8 mouse cellular contexts compared by ENCODE assay signal in the genomic region with DNA sequence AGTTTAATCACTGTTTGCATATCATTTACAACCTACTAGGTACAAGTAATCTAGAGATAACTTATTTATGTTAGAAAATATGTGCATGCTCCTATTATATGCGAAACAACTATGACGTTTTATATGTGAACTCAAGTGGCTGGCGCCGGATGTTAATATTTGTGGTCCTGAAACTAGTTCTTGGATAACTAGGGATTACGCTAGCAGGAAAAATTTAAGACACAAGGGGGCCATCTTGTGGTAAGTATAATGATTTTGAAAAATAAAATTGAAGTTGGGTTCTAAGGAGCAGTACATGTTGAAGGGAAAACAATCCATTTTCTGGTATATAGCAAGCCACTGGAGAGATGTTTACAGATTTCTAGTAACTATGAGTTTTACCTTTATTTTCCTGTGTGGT. TPM values are rescaled to one million over a fixed set of nuclear protein-coding genes. Genes with fewer than 3 reads are reported as not detected.
DNase-seq lines count a peak whose midpoint lies in the region; ATAC-seq lines count a peak whose summit lies in the region.
"Had no signal": no experiment of that assay in that cellular context is flagged by ENCODE, and none has a peak within 500 bp of the region (broad histone marks: within the 10 kb centered on the region; RNA-seq: fewer than 3 reads in every experiment).

No protein-coding gene starts in this region.

- H3K4me1 ChIP-seq in liver, embryonic 11.5 days (replicated peaks; ENCODE audit: control insufficient read depth, insufficient read depth, low read length) = peaks cover 11% of the 10 kb centered on the region
- H3K4me1 ChIP-seq in embryonic facial prominence, embryonic 11.5 days (ENCODE audit: control insufficient read depth, insufficient read depth, low read length) = no peaks in the 10 kb centered on the region
- H3K4me1 ChIP-seq in intestine, embryonic 16.5 days (ENCODE audit: control insufficient read depth, insufficient read depth, low read length) = peaks cover 6% of the 10 kb centered on the region; the same call in 1 of the 2 replicates

- no peaks in the 10 kb centered on the region for H3K27me3 ChIP-seq in liver, embryonic 11.5 days (replicated peaks; ENCODE audit: control insufficient read depth, insufficient read depth, low read length)
- no peaks in the 10 kb centered on the region for H3K27me3 ChIP-seq in embryonic facial prominence, embryonic 11.5 days (ENCODE audit: control insufficient read depth, insufficient read depth, low read length)
- H3K27me3 ChIP-seq in intestine, embryonic 16.5 days (replicated peaks; ENCODE audit: control insufficient read depth, insufficient read depth, low read length) = no peaks in the 10 kb centered on the region

- H3K27ac ChIP-seq in liver, embryonic 11.5 days (ENCODE audit: low read depth, low read length) = no peak overlapping the region
- no peak overlapping the region for H3K27ac ChIP-seq in embryonic facial prominence, embryonic 11.5 days (replicated peaks; ENCODE audit: low read depth, low read length)
- H3K27ac ChIP-seq in intestine, embryonic 16.5 days (ENCODE audit: low read length) = no peak overlapping the region

- H3K9ac ChIP-seq in liver, embryonic 11.5 days (ENCODE audit: low read depth, low read length) = no peak overlapping the region
- no peak overlapping the region for H3K9ac ChIP-seq in embryonic facial prominence, embryonic 11.5 days (replicated peaks; ENCODE audit: low read length)
- H3K9ac ChIP-seq in intestine, embryonic 16.5 days (ENCODE audit: low read depth, low read length) = no peak overlapping the region

- H3K4me3 ChIP-seq in liver, embryonic 11.5 days (ENCODE audit: low read depth, low read length) = peak overlapping the region; percentile 89
- H3K4me3 ChIP-seq in embryonic facial prominence, embryonic 11.5 days (ENCODE audit: low read depth, low read length) = peak overlapping the region; percentile 72; the same call in 1 of the 2 replicates
- peak overlapping the region; percentile 24; the same call in 1 of the 2 replicates for H3K4me3 ChIP-seq in intestine, embryonic 16.5 days (ENCODE audit: low read length)

- H3K36me3 ChIP-seq in liver, embryonic 11.5 days (ENCODE audit: control insufficient read depth, insufficient read depth, low read length) = peaks cover 5% of the 10 kb centered on the region; the same call in 1 of the 2 replicates
- no peaks in the 10 kb centered on the region; the same call in 1 of the 2 replicates for H3K36me3 ChIP-seq in embryonic facial prominence, embryonic 11.5 days (replicated peaks; ENCODE audit: control insufficient read depth, insufficient read depth, low read depth, low read length)
- 0 out of 2 replicates have a peak, but pooled peaks cover 3% of the 10 kb centered on the region for H3K36me3 ChIP-seq in intestine, embryonic 16.5 days (ENCODE audit: control insufficient read depth, insufficient read depth, low read length)

- no peaks in the 10 kb centered on the region for H3K9me3 ChIP-seq in liver, embryonic 11.5 days (ENCODE audit: control insufficient read depth, low read length)
- no peaks in the 10 kb centered on the region for H3K9me3 ChIP-seq in embryonic facial prominence, embryonic 11.5 days (replicated peaks; ENCODE audit: control insufficient read depth, low read length)
- no peaks in the 10 kb centered on the region for H3K9me3 ChIP-seq in intestine, embryonic 16.5 days (ENCODE audit: control insufficient read depth, low read length)

- 72% methylated on average over 5 of the region's 5 CpGs for WGBS in liver, embryonic 11.5 days
- WGBS in embryonic facial prominence, embryonic 11.5 days = 71% methylated on average over 5 of the region's 5 CpGs
- WGBS in intestine, embryonic 16.5 days = 39% methylated on average over 5 of the region's 5 CpGs

- peak overlapping the region; percentile 90 for H3K4me2 ChIP-seq in liver, embryonic 11.5 days
- no peak overlapping the region for H3K4me2 ChIP-seq in embryonic facial prominence, embryonic 11.5 days (ENCODE audit: low read depth, low read length)
- peak overlapping the region; percentile 43; the same call in 1 of the 2 replicates for H3K4me2 ChIP-seq in intestine, embryonic 16.5 days (ENCODE audit: low read depth, low read length)

- no peak for ATAC-seq in liver, embryonic 11.5 days (replicated peaks; ENCODE audit: low FRiP score)
- ATAC-seq in embryonic facial prominence, embryonic 11.5 days (replicated peaks; ENCODE audit: insufficient number of reproducible peaks, low FRiP score, low TSS enrichment, low read depth) = no peak
- no peak for ATAC-seq in intestine, embryonic 16.5 days

- DNase-seq in liver, embryonic 11.5 days (ENCODE audit: low spot score) = no peak
- no peak for DNase-seq in liver
- DNase-seq in embryonic facial prominence, embryonic 11.5 days (ENCODE audit: low spot score) = peak; percentile 54
- peak; percentile 66 for DNase-seq in retina, embryonic 14.5 days (ENCODE audit: low spot score)
- DNase-seq in spleen, adult 18-20 months = no peak
- DNase-seq in right cerebral cortex, postnatal 4 days = no peak
- DNase-seq: kidney, postnatal 36 days had no signal

RNA-seq across cellular contexts. Expression of a gene that starts 1.4 kb away (rescaled TPM):
- 10.8 and 13.9 TPM in 2 replicates for polyA plus RNA-seq in liver, embryonic 11.5 days (2014; fragmentation: Nextera tagmentation; extraction: Ambion mirVana)
- 9.5 and 10.2 TPM in 2 replicates for polyA plus RNA-seq in embryonic facial prominence, embryonic 11.5 days (2014; fragmentation: Nextera tagmentation; extraction: Ambion mirVana)
- polyA plus RNA-seq in intestine, embryonic 16.5 days (2015; fragmentation: Nextera tagmentation; extraction: Ambion mirVana) = 3.6 and 3.7 TPM in 2 replicates

RNA-seq across cellular contexts. Expression of a gene that starts 1.6 kb away (rescaled TPM):
- polyA plus RNA-seq in liver, embryonic 11.5 days (2014; fragmentation: Nextera tagmentation; extraction: Ambion mirVana) = 69.7 and 70.0 TPM in 2 replicates
- 83.3 and 86.7 TPM in 2 replicates for polyA plus RNA-seq in embryonic facial prominence, embryonic 11.5 days (2014; fragmentation: Nextera tagmentation; extraction: Ambion mirVana)
- 39.1 and 46.7 TPM in 2 replicates for polyA plus RNA-seq in intestine, embryonic 16.5 days (2015; fragmentation: Nextera tagmentation; extraction: Ambion mirVana)

RNA-seq across cellular contexts. Expression of a gene that starts 55.6 kb away (rescaled TPM):
- polyA plus RNA-seq in liver, embryonic 11.5 days (2014; fragmentation: Nextera tagmentation; extraction: Ambion mirVana) = 17.3 and 19.7 TPM in 2 replicates
- polyA plus RNA-seq in embryonic facial prominence, embryonic 11.5 days (2014; fragmentation: Nextera tagmentation; extraction: Ambion mirVana) = 26.1 and 33.1 TPM in 2 replicates
- polyA plus RNA-seq in intestine, embryonic 16.5 days (2015; fragmentation: Nextera tagmentation; extraction: Ambion mirVana) = 14.7 and 15.8 TPM in 2 replicates

Comparison
In these comparisons a context has a peak if more than half of its experiments do, and no peak if none do; other contexts are left out.
1. DNase-seq: peak in embryonic facial prominence, embryonic 11.5 days (single experiment) and retina, embryonic 14.5 days (single experiment); none in liver, embryonic 11.5 days (single experiment), liver (single experiment), spleen, adult 18-20 months (0 of 2) and right cerebral cortex, postnatal 4 days (single experiment).
2. H3K4me3 ChIP-seq: peak in every context shown above with its lines; median percentile 89 in liver, embryonic 11.5 days; 72 in embryonic facial prominence, embryonic 11.5 days; 24 in intestine, embryonic 16.5 days.